Mouse (Mus musculus): Measurements from ENCODE around the gene Snap29.
A peak's percentile ranks its signal among the peaks of the same experiment; 100 is the strongest.

The Snap29 gene

GRCm38 (mm10) chr16:17478331-17478943 is 72.7 kb downstream of the Snap29 start:
- TF ChIP-seq NANOG (IDR thresholded peaks at IDR 0.05; ENCODE audit: borderline replicate concordance, low read length), result no peak
- no peak for TF ChIP-seq CTCF (conservative IDR thresholded peaks at IDR 0.05; ENCODE audit: low read length)
- no peak for TF ChIP-seq POU5F1 (IDR thresholded peaks at IDR 0.05; ENCODE audit: borderline replicate concordance, low read length)
- Histone ChIP-seq H3K27me3 (ENCODE audit: insufficient read depth, low read length) (no peaks in the 10 kb centered on the region), H3K4me1 (replicated peaks; ENCODE audit: low read depth, low read length) (peaks cover 83% of the 10 kb centered on the region), H3K4me3 (replicated peaks; ENCODE audit: low read length) (peak overlapping the region; percentile 35), H3K9me3 (ENCODE audit: low read length) (no peaks in the 10 kb centered on the region), H3K36me3 (ENCODE audit: insufficient read depth, low read length) (peaks cover 67% of the 10 kb centered on the region)

All from E14TG2a.4 (cell line).